Mouse (Mus musculus) small intestine, adult 2 months (tissue): Measurements from ENCODE around the gene Ankrd50. TPM values are rescaled to one million over a fixed set of nuclear protein-coding genes. Genes with fewer than 3 reads are reported as not detected.

Experiments used
- H3K27ac ChIP-seq: fragments of 200-500 bp; 2 replicates; pipeline ENCODE4 v1.5.1; 2012; ENCODE audit warnings: low read depth, low read length, control low read depth, inconsistent platforms; ENCODE audit not compliant: insufficient read depth
- H3K27me3 ChIP-seq: fragments of 200-500 bp; 2 replicates; pipeline ENCODE4 v1.6.1; 2012; ENCODE audit warnings: mild to moderate bottlenecking, moderate library complexity, low read length, inconsistent platforms; ENCODE audit not compliant: control insufficient read depth, insufficient read depth
- H3K36me3 ChIP-seq: fragments of 200-500 bp; 2 replicates; pipeline ENCODE4 v1.6.1; 2012; ENCODE audit warnings: mild to moderate bottlenecking, low read length, control low read depth, inconsistent platforms; ENCODE audit not compliant: control insufficient read depth, insufficient read depth
- H3K4me1 ChIP-seq: fragments of 200-500 bp; 2 replicates; pipeline ENCODE4 v1.6.1; 2012; ENCODE audit warnings: low read length, inconsistent platforms, mixed read lengths; ENCODE audit not compliant: control insufficient read depth, insufficient read depth, insufficient read length
- H3K4me3 ChIP-seq: fragments of 200-500 bp; 2 replicates; pipeline ENCODE4 v1.5.1; 2012; ENCODE audit warnings: low read depth, mild to moderate bottlenecking, control low read depth, inconsistent platforms, low read length, moderate library complexity
- CTCF ChIP-seq: fragments of 200-500 bp; IDR thresholded peaks from 2 replicates; pipeline ENCODE4 v1.5.1; 2012; ENCODE audit warnings: low read depth, mild to moderate bottlenecking, control low read depth, inconsistent platforms, low read length, moderate library complexity, mixed read lengths; ENCODE audit not compliant: insufficient replicate concordance, insufficient read length; ENCODE audit errors: extremely low read depth
- POLR2A ChIP-seq: fragments of 200-500 bp; IDR thresholded peaks from 2 replicates; pipeline ENCODE4 v1.6.1; 2012; ENCODE audit warnings: low read depth, mild to moderate bottlenecking, control low read depth, inconsistent platforms, low read length, moderate library complexity
- whole genome bisulfite sequencing: fragments of 180-500 bp; shearing (Covaris S2); methylation state at CpG from one replicate; pipeline ENCODE4 v1.1.7; 2018; 5-methylcytosine and 5-hydroxymethylcytosine counted together
- polyA plus RNA-seq: library from polyadenylated mRNA; depleted of rRNA; stranded (reverse); fragments of >200 nt; gene quantifications from 2 replicates; pipeline ENCODE4 v1.2.3, GENCODE M21; 2012

The Ankrd50 gene
- polyA plus RNA-seq, 1 experiment: 17.5 TPM

DNA sequence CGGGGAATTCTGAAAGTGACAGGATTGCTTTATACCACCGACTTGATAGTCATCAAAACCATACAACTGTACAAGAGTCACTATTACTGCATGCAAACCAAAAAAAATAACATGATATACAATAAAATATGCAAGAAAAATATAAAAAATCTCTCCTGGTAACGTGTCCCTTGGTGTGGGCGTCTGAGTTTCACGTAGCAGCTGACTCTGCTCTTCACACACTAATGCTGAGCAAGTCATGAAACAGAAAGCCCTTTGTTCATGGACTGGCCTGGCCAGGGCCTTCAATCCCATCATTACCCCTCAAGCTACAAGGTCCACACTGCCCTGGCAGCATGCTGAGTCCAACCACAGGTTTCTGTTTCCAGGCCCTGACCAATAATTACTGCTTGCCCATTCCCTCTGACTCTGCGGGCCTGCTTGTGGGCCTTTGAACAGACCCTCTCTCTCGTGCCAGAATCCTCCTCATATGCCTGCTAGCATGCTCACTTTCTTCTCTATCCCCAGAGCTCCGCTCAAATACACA is 17.7 kb downstream of the Ankrd50 start:
- Histone ChIP-seq H3K27me3 (no peaks in the 10 kb centered on the region), H3K36me3 (peaks cover 9% of the 10 kb centered on the region), H3K27ac (no peak overlapping the region), H3K4me3 (no peak overlapping the region), H3K4me1 (peaks cover 11% of the 10 kb centered on the region)
- TF ChIP-seq POLR2A (no peak), CTCF (no peak)
- 76% methylated on average over 8 of the region's 8 CpGs for WGBS

DNA sequence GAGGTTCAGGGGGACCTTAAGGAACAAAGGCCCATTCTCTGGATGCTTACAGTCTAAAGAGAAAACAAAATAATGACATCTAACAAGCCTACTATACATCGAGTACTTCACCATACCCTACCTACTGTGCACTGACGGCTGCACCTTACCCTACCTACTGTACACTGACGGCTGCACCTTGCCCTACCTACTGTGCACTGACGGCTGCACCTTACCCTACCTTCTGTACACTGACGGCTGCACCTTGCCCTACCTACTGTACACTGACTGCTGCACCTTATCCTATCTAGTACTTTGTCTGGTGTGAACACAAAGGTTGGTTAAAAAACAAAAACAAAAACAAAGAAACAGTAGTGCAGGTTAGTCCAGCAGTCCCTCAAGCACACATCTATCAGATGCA is 18.5 kb downstream of the Ankrd50 start:
- 66% methylated on average over 5 of the region's 5 CpGs for WGBS
- TF ChIP-seq POLR2A: no peak
- no peak for TF ChIP-seq CTCF
- no peak overlapping the region for H3K4me3 ChIP-seq

DNA sequence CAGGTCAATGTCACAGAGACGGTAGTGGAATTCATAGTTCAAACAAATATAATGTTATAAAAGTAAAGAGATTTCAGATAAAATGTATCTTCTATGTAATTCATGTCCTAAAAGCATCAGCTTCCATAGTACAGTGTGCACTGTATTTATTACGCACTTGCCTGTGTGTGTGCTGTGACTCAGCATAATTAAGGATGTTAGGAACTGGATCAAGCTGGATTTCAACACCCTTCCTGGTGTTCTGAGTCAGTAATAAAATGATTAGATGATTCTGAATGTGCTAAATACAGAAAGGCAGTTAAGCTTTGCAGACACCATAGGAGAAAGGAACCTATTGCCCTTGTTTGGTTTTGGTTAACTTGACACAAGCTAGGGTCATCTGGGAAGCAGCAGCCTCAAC is 21.5 kb downstream of the Ankrd50 start:
- no peak overlapping the region for H3K27ac ChIP-seq
- H3K36me3 ChIP-seq: peaks cover 21% of the 10 kb centered on the region
- no peak overlapping the region for H3K4me3 ChIP-seq
- peaks cover 7% of the 10 kb centered on the region for H3K4me1 ChIP-seq
- no peaks in the 10 kb centered on the region for H3K27me3 ChIP-seq
- 74% methylated on average over 2 of the region's 2 CpGs for WGBS
- TF ChIP-seq POLR2A: no peak
- no peak for TF ChIP-seq CTCF

More for the DNA sequence above, 18.5 kb downstream of the Ankrd50 start:
- Histone ChIP-seq H3K4me1 (peaks cover 7% of the 10 kb centered on the region), H3K27me3 (no peaks in the 10 kb centered on the region), H3K27ac (no peak overlapping the region), H3K36me3 (peaks cover 15% of the 10 kb centered on the region)

DNA sequence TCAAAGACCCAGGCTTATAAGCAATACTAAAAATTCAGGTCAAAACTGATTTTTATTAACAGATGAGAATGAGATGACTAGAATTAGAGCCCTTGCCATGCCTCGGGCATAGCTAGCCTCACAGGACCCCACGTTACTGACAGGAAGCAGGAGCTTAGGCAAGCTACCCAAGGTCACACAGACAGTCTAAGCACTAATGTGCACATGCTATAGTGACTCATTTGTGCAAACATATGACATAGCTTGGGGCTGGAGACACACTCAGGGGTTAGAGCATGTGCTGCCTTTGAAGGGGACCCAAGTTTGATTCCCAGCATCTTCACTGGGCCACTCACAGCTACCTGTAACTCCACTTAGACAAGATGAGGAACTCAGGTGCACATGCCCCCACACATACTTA is 22.9 kb downstream of the Ankrd50 start:
- WGBS: 74% methylated on average over 2 of the region's 2 CpGs

GRCm38 (mm10) chr3:38460250-38460624 is 24.4 kb downstream of the Ankrd50 start:
- 86% methylated on average over 4 of the region's 4 CpGs for WGBS
- peaks cover 43% of the 10 kb centered on the region for H3K36me3 ChIP-seq
- no peak overlapping the region for H3K27ac ChIP-seq
- TF ChIP-seq POLR2A (no peak), CTCF (no peak)
- no peaks in the 10 kb centered on the region; the same call in 1 of the 2 replicates for H3K4me1 ChIP-seq
- H3K4me3 ChIP-seq: no peak overlapping the region
- no peaks in the 10 kb centered on the region for H3K27me3 ChIP-seq

More for the DNA sequence above, 22.9 kb downstream of the Ankrd50 start:
- Histone ChIP-seq H3K27ac (no peak overlapping the region), H3K36me3 (peaks cover 28% of the 10 kb centered on the region), H3K27me3 (no peaks in the 10 kb centered on the region), H3K4me3 (no peak overlapping the region), H3K4me1 (peaks cover 4% of the 10 kb centered on the region; the same call in 1 of the 2 replicates)
- TF ChIP-seq POLR2A: no peak
- no peak for TF ChIP-seq CTCF

DNA sequence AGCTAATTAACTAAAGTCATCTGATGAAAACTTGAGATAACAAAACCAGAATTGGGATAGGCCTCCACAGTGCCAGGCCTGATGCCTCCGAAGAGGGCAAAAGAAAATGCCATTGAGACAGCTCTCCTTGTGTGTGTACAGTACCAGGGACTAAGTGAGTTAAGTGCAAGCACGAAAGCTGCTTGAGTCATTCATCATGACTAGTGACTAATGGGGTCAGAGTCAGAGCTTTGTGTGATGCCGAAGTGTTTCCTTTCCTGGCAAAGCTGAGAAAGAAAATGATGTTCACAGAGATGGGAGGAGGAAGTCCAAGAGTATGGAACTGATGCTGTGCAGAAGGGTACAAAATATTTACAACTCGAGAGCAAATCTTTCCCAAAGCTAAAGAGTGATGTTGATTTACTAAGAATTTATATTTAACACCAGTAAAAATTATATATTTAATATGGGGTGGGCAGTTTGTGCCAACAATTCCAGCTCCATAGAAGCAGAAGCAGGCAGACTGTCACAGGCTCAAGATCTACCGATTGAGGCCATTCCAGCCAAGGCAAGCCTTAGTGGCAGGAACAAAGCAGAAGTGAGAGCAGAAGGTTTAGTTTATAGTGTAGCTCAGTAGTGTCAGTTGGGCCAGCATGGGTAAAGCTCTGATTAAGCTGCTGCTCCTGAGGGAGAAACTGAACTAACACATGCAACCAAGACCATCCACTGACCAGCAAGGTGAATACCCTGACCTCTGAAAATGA is 25.0 kb downstream of the Ankrd50 start:
- WGBS: 68% methylated on average over 5 of the region's 5 CpGs
- no peak overlapping the region for H3K27ac ChIP-seq
- no peak for TF ChIP-seq CTCF
- no peak for TF ChIP-seq POLR2A
- H3K4me1 ChIP-seq: no peaks in the 10 kb centered on the region; the same call in 1 of the 2 replicates
- peaks cover 49% of the 10 kb centered on the region for H3K36me3 ChIP-seq
- no peak overlapping the region for H3K4me3 ChIP-seq
- no peaks in the 10 kb centered on the region for H3K27me3 ChIP-seq

DNA sequence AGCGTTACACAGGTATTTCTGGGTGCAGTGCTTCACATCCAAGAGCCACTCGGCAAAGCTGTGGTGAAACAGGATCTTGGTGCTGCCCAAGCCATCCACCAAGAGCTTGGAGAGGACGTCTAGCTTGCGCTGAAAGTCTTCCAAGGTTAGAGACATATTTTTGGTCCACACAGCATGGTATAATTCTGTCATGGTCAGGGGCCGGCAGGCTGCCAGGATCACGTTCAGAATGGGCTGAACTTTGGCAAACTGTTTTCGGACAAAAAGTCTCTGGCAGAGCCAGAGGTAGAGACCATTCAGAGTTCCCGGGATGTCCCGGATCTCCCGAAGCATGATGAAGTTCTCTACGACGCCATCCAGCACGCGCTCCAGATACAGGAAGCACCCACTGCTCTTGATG is 27.6 kb downstream of the Ankrd50 start:
- H3K27ac ChIP-seq: no peak overlapping the region
- H3K27me3 ChIP-seq: no peaks in the 10 kb centered on the region
- TF ChIP-seq POLR2A (no peak), CTCF (no peak)
- H3K4me3 ChIP-seq: no peak overlapping the region
- WGBS: 96% methylated on average over 14 of the region's 14 CpGs
- no peaks in the 10 kb centered on the region for H3K4me1 ChIP-seq
- H3K36me3 ChIP-seq: peaks cover 56% of the 10 kb centered on the region
